Mouse (Mus musculus): ENCODE measurements around the gene Slc2a6.

The Slc2a6 gene

GRCm38 (mm10) chr2:26973116-26973515 is 54.7 kb downstream of the Slc2a6 start, which contains the start of gene Adamts13:
Gene Adamts13, plus strand, starts transcription at chr2:26973416.
- DNase-seq (ENCODE audit: inconsistent age in 2 of 2, low spot score in 1 of 2), result no peak
